Mouse (Mus musculus) heart, adult 9 months (tissue): ENCODE measurements around the gene Sppl2b.
A peak's percentile ranks its signal among the peaks of the same experiment; 100 is the strongest.

ENCODE experiments used
- DNase-seq, 2 experiments: peaks; one replicate each; pipeline ENCODE4 v3.0.0; 2022; ENCODE audit warnings: low spot score in 2 of 2

Sppl2b gene

DNA sequence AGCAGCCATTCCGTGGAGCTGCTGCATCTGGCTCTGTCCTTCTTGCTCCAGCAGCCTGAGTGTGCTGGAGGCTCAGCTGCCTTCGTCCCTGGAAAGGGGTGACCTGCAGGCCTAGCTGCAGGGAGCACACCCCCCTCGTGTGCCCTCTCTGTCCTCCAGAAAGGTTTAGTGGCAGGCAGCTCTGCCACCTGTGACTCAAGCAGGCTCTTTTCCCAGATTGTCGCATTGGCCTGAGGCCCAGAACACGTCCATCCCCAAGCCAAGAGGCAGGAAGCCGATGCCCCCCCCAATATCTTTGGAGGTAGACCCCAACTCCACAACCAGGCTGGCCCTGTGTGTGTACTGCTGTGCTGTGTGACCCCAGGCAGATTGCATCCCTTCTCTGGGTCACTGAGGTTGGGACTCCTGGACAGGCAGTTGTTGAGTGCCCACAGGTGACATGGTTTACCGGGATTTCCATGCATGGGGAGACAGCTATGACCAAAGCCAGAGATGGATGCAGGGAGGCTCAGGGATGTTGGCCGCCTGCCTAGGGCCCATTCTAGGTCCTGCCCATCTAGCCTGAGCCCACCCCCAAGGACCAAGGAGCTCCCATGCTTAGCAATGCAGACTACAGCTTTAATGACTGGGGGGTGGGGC lies 9.9 kb upstream of the Sppl2b start:
- no peak for DNase-seq

GRCm38 (mm10) chr10:80845732-80846131 lies 9.3 kb upstream of the Sppl2b start:
- no peak for DNase-seq

- no peak for DNase-seq
Measured at GRCm38 (mm10) chr10:80848571-80848970, 6.5 kb upstream of the Sppl2b start.

DNA sequence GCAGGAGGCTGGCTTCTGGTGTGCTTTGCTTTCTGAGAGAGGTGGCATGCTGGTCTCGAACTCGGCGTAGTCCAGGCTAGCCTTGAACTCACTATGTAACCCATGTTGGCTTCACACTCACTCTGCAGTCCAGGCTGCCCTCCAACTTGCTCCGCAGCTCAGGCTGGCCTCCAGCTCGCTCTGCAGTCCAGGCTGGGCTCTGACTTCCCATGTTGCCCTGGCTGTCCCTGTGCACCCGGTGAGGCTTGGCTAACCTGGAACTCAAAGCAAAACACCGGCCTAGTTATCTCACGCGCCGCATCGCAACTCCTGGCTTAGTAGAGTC lies 636 bp downstream of the Sppl2b start:
- DNase-seq = no peak

- peak in 1 of 2 experiments; percentile 43 for DNase-seq
Measured at GRCm38 (mm10) chr10:80856267-80856666, 1.2 kb downstream of the Sppl2b start.

- no peak for DNase-seq
Measured at GRCm38 (mm10) chr10:80856908-80857307, 1.8 kb downstream of the Sppl2b start.

DNA sequence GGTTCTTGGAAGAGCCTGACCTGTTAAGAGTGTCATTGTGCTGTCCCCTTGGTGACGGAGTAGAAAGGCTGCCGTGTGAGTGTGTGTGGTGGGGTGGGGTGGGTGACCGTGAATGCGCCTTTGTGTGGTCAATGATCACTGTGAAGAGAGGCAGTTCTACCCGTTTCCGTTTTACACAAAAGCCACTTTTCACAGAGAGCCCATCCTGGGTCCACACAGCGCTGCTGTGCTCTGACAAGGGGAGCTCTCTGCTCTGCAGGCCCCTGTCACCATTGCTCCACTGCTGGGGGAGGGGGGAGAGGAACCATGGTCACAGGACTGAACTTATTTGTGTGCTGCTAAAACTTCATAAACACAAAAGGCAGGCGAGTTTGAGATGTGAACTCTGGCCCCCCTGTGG lies 2.3 kb downstream of the Sppl2b start:
- no peak for DNase-seq

- no peak for DNase-seq
Measured at GRCm38 (mm10) chr10:80857848-80858247, 2.8 kb downstream of the Sppl2b start.

- DNase-seq = no peak
Measured at GRCm38 (mm10) chr10:80858350-80858935, 3.4 kb downstream of the Sppl2b start.

DNA sequence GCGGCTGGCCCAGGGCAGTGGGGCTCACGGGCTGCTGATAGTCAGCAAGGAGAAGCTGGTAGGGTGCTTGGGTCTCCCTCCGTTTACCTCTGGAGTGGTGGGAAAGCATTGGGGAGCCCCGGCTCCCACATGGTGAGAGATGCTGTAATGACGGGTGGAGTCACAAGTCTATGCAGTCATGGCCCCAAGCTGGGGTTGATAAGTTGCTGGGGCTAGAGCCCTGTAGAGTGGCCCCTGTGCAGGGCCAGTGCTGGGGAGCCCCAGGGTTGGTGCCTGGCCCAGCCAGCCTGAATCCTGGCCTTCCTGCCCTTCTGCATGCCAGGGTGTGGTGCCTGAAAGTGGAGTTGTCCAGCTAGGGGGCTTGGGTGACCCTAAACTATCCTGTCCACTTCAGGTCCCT lies 7.2 kb downstream of the Sppl2b start:
- no peak for DNase-seq

GRCm38 (mm10) chr10:80864446-80864845 lies 9.4 kb downstream of the Sppl2b start:
- DNase-seq = peak in 1 of 2 experiments; percentile 18

DNA sequence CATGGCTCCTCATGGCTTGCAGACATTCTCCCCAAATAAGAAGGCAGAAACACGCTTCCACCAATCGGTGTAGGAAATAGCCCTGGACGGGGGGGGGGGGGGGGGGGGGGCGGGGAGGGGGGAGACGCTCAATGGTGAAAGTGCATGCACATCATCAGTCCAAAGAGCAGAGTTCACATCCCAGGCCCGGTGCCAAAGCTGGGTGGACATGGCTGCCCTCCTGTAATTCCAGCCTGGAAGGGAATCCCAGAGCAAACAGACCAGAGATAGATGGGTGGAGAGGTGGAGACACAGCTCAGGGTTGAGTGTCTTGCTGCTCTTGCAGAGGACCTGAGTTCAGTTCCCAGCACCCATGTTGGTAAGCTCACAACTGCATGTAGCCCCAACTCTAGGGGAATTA lies 15.9 kb downstream of the Sppl2b start:
- DNase-seq = no peak

- DNase-seq = no peak
Measured at GRCm38 (mm10) chr10:80871581-80871980, 16.5 kb downstream of the Sppl2b start, which contains the start of gene Tmprss9. TSS of gene Tmprss9 (plus strand) at chr10:80871848.

- DNase-seq = no peak
Measured at GRCm38 (mm10) chr10:80874035-80874434, 19.0 kb downstream of the Sppl2b start.

DNA sequence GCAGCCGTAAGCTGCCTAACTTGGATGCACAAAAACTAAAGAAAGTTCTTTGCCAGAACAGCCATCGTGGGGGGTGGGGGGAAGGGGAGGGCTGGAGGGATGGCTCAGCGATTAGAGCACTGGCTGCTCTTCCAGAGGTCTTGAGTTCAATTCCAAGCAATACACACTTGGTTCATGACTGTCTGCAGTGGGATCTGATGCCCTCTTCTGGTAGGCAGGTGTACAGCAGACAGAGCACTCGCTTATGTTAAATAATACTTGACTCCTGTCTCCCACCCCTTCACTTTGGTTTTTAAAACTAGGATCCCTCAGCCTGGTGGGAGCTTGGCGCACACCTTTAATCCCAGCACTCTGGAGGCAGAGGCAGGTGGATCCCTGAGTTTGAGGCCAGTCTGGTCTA lies 21.0 kb downstream of the Sppl2b start:
- DNase-seq = no peak

DNA sequence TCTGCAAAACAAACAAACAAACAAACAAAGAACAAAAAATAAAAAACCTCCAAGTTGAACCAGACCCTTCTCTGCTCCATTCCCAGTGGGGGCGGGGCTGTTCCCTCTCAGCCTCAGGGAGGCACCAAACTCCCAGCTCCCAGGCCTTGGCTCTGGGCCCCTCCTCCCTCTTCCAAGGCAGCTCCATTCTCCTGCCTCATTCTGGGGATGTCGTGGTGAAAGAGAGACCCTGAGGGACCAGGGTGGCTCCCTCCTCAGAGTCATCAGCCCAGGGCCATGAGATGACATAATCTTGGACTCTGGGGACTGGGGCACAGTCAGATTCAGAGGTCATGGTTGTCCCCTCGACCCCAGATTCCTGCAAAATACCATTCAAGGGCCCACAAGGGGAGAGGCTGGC lies 21.5 kb downstream of the Sppl2b start:
- no peak for DNase-seq

DNA sequence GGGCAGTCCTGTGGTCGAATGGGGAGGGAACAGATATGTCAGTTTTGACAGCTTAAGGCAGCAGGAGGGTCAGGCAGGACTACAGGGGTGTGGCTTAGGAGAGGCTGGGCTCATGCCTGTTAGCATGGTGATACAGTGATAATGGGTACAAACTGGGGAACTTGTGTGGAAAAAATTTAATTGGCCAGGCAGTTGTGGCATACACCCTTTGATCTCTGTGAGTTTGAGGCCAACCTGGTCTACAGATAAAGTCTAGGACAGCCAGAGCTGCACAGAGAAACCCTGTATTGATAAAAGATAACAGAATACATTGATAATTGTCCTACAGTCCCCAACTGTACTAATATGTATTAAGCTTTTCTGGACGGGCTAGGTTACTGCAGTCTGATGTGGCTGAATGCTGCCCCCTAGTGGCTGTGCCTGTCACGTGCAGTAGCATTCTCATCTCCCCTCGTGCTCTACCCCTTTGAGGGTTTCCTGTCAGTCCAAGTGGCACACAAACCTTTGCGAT lies 25.1 kb downstream of the Sppl2b start:
- peak in 1 of 2 experiments; percentile 34 for DNase-seq

- DNase-seq = no peak
Measured at GRCm38 (mm10) chr10:80880901-80881300, 25.8 kb downstream of the Sppl2b start.

GRCm38 (mm10) chr10:80881301-80881700 lies 26.2 kb downstream of the Sppl2b start:
- DNase-seq = peak; percentile 20 to 65

DNA sequence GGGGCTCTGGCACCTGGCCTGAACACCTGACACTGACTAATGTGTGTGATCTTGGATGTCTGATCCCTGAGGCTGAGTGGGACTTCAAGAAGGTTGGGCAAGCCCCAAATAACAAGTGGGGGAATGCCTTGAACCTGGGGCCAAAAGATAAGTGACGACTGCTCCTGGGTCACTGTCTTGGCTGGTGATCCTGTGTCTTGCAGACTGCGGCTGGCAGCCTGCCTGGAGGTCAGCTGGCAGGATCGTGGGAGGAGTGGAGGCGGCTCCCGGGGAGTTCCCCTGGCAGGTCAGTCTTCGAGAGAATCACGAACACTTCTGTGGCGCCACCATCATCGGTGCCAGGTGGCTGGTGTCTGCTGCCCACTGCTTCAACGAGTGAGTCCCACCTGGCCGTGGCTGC lies 32.1 kb downstream of the Sppl2b start:
- peak; percentile 58 to 78 for DNase-seq

- no peak for DNase-seq
Measured at GRCm38 (mm10) chr10:80895100-80895499, 40.0 kb downstream of the Sppl2b start.

DNA sequence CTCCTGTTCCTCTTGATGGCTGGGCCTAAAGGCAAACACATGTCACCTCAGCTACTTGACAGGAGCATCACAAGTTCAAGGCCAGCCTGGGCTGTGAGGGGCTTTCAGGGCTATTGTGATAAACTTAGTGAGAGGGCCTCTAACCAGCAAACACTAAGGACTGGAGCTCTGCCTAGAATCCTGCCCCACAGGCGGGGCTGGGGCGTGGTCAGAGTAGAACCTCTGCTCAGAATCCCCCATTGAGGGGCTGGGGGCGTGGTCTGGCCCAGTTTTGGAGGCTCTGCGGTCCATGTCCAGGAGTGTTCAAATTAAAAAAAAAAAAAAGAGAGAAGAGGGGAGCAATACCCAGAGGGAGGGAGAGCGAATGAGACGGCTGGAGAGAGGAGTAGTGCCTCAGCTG lies 40.6 kb downstream of the Sppl2b start:
- no peak for DNase-seq

DNA sequence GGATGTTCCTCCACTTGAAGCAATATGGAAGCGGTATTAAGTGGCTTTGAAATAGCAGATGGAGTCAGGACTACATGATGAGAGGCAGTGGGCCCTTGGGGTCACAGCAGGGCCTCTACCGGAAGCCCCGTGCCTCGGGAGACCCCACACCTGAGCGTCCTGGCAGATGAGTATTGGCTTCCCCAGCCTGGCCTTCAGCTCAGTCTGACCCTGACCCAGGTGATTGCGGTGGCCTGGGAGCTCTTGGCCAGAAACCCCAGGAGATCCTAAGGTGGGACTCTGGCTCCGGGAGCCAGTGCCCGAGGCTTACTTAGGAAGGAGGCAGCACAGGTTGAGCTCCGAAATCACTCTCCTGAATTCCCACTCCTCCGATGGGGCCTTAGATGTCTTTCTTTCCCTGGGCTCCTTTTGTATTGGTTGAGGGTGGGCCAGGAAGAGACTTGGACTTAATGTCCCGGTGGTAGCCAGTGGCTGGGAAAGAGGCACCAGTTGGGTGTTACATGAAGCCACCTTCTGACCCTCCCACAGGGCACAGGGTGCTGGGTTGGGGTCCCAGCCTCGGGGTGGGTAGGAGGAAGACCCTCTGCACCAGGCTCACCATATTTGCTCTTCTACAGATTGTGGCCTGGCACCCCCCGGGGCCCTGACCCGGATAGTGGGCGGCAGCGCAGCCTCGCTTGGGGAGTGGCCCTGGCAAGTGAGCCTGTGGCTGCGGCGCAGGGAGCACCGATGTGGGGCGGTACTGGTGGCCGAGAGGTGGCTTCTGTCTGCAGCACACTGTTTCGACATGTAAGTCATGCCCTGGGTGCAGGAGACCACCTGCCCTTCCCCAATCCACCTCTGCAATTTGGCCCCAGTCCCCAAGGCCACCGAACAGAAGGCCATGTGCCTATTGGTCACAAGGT lies 41.8 kb downstream of the Sppl2b start:
- DNase-seq = no peak
